Mouse (Mus musculus) erythroblast, adult 5-6 weeks (primary cell): ENCODE results near the gene Gm21190. TPM values are rescaled to one million over a fixed set of nuclear protein-coding genes. Genes with fewer than 3 reads are reported as not detected.
"Not testable (repeated sequence)": the region's sequence is repeated elsewhere in the genome, so short reads cannot be mapped to it uniquely, and the experiment has no call there.

Experiments used
- ATAC-seq: replicated peaks from 2 replicates; pipeline ENCODE4 v1.8.0; 2016; ENCODE audit warnings: moderate number of reproducible peaks, mild to moderate bottlenecking, moderate TSS enrichment, inconsistent platforms; ENCODE audit not compliant: poor library complexity, low FRiP score, severe bottlenecking
- total RNA-seq, 2 experiments: library from RNA; stranded (forward) in 1 of 2; stranded (reverse) in 1 of 2; fragments of 150-400 nt in 1 of 2; fragments of 200-764, 138-1000 nt in 1 of 2; gene quantifications; 2 replicates each; pipeline versions ENCODE4 v1.2.3 to v1.2.4; 2015 to 2017; ENCODE audit warnings: low replicate concordance in 2 of 2

Gm21190 gene
- not detected in 2 replicates for total RNA-seq (2015; ENCODE audit: low replicate concordance)
- total RNA-seq (2017; ENCODE audit: low replicate concordance) = not detected in 2 replicates

DNA sequence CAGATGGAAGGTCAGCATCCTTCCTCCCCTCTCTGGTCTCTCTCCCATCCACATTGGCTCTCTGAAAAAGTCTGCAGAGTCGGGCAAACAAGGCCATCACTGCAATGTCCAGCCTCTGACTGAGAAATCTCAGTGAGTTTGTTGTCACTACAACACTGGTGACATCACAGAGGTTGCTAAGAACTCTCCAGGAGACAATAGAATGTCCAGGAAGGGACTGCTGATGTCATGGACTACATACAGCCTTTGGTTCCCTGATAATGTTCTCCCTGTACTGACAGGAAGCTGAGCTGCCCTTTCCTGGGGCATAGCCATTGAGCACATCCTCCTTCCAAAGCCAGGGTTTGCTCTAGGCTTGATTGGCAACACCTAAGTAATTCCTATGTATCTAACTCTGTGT, at the start of gene Gm21190:
Gene Gm21190, minus strand, starts transcription at position 101 of the 400 bp plus-strand sequence.
- ATAC-seq = not testable (repeated sequence)

GRCm38 (mm10) chr5:15577033-15577432, 48.0 kb upstream of the Gm21190 start, which contains the start of gene Gm21083:
Gene Gm21083 (plus strand): TSS chr5:15577333.
- ATAC-seq = not testable (repeated sequence)

DNA sequence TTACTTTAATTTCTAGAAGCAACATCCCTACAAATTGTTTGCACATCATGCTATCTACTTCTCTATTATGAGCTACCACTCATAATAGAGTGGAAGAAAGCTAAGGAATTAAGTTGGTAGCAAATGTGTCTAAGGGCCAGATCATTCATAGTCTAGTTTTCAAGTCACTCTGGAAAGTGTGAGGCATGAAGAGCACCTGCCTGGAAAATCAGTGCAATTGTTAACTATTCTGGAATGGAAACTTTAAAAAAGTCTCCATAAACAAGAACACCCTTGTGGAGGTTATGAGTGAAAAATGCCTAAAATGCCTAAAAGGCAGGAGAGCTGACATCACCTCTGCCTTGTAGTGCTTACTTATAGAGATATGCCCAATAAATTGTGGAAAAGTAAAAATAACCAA, 44.7 kb upstream of the Gm21190 start:
- ATAC-seq = not testable (repeated sequence)

DNA sequence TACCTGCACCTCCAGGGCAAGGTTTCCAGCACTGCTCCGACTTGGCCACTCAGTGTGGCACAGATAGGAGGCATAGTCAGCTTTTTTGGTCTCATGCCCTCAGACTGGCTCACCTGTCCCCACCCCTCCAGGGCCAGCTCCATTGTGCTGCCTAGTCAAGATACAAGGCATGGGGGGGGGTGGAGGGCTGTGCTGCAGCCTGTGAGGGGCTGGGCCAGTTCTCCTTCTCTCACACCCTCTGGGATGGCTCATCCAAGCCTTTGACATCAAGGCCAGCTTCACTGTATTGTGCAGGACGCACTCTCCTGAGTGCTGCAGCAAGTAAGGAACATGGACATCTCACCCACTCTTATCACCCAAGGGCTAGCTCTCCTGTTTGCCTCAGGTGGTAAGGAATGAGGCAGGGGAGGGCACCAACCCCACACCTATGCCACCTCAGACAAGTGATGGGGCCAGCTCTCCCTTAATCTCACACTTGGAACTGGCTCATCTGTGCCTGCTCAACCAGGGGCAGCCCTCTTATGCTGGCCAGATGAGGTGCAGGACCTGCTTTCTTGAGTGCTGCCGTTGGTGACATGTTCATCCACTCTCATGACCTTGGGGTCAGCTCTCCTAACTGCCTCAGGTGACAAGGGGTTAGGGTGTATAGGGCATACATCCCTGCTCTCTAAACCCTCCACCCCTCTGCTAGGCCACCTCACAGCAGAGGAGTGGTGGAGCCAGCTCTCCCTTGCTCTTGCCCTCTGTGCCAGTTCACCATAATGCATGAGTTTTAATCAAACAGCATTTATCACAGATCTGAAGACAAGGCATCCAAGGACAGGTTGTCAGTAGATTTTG, 32.6 kb upstream of the Gm21190 start:
- ATAC-seq = not testable (repeated sequence)

DNA sequence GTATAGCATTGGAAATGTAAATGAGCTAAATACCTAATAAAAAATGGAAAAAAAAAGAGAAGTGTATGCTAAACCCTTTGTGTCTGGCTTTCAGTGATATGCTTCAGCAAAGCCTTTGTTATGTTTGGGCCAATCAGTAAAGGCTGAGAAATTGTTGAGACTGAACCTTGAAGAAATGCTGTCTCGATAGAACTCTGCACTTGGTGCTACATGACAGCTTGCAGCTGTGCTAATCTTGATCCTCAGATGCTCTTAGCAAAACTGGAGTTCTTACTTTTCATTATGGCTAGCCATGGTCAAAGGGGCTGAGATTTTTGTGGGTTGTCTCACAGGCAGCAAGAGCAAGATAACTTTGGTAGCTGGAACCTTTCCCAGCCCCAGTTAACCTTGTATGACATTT, 29.6 kb upstream of the Gm21190 start:
- not testable (repeated sequence) for ATAC-seq

DNA sequence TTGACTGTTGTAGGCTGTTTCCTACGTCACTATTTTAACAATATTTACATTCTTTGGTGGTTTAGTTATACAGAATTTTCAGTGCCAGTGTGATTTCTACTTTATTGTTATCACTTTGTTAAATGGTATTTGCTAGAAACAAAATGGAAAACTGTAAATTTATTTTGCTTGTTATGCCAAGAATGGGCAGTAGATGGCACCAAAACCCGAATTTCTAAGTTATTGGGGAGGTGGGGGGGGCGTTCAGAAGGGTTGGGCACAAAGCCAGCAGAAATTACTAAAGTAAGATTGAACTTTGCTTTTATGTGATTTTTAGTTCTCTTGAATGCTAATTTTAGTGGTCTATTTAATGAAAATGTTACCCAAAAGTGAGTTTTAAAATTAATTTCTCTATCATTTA, 20.6 kb upstream of the Gm21190 start:
- not testable (repeated sequence) for ATAC-seq

DNA sequence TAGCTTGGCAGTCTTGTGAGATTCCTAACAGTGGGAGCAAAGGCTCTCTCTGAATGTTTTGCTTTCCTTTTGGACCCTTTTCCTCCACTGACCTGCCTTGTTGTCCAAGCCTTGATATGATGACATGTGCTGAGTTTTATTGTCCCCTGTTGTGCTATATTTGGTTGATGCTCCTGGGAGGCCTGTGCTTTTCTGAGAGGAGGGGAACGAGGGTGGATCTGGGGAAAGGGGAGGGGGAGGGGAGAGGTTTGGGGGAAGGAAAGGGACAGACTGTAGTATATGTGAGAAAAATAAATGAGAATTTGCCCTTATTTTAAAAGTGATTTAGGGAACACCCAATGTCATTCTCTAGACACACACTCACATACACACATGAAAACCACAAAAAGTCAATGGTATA, 20.1 kb upstream of the Gm21190 start:
- ATAC-seq = not testable (repeated sequence)

GRCm38 (mm10) chr5:15548642-15549041, 19.6 kb upstream of the Gm21190 start:
- not testable (repeated sequence) for ATAC-seq

DNA sequence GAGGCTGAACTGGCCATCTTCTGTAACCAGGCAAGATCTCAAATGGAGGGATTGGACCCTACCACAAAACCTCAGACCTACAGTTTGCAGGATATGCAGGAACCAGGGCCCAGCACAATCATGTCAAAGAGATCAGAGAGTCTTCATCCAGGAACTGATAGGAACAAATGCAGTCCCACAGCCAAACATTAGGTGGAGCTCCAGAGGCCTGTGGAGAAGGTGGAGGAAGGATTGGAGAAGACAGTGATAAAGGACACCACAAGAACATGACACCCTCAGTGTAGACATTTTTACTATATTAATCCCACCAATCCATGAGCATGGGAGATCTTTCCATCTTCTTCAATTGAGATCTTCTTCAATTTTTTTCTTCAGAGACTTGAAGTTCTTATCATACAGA, 6.6 kb downstream of the Gm21190 start:
- ATAC-seq = not testable (repeated sequence)

GRCm38 (mm10) chr5:15522028-15522427, 7.0 kb downstream of the Gm21190 start:
- not testable (repeated sequence) for ATAC-seq

- not testable (repeated sequence) for ATAC-seq
Measured at GRCm38 (mm10) chr5:15520418-15520817, 8.6 kb downstream of the Gm21190 start.

GRCm38 (mm10) chr5:15517150-15517549, 11.9 kb downstream of the Gm21190 start:
- not testable (repeated sequence) for ATAC-seq

GRCm38 (mm10) chr5:15512236-15512635, 16.8 kb downstream of the Gm21190 start:
- ATAC-seq = not testable (repeated sequence)

DNA sequence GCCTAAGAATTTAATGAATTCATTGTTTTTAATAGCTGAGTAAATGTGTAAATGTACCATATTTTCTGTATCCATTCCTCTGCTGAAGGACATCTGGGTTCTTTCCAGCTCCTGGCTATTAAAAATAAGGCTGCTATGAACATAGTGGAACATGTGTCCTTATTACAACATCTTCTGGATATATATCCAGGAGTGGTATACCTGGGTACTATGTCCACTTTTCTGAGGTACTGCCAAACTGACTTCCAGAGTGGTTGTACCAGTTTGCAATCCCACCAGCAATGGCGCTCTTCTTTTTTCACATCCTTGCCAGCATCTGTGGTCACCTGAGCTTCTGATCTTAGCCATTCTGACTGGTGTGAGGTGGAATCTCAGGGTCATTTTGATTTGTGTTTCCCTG, 19.1 kb downstream of the Gm21190 start:
- not testable (repeated sequence) for ATAC-seq

DNA sequence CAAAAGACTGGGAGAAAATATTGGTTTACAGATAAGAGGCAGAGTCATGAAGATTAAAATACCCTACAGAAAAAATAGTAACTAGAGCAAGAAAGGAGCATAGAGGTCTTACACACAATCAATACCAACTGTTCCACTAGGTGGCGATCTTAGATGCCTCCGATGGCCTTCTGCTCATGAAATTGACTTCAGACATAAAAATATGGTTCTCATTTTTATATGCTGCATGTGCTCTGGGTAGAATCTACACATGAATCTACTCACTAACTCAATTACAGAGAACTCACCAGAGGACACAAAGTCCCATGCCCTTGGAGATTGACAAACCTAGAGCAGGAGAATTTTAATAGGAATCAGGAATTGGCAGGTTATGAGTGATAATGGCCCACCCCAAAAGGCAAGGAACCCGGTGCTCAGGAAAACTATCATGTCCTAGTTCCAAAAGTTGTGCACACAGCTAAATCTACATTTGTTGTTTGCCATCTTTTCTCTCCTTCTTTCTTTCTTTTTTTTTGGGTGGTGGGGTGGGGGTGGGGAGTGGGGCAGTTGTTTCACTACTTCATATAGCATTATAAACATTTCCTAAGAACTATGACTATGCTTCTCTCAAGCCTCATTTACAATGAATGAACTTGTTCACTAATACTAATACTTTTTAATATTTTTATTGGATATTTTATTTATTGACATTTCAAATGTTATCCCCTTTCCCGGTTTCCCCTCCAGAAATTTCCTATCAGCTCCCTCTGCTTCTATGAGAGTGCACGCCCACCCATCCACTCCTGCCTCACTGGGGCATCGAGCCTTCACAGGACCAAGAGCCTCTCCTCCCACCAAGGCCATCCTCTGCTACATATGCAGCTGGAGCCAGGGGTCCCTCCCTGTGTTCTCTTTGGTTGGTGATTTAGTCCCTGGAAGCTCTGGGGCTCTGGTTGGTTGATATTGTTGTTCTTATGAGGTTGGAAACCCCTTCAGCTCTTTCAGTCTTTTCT, 20.3 kb downstream of the Gm21190 start:
- not testable (repeated sequence) for ATAC-seq

DNA sequence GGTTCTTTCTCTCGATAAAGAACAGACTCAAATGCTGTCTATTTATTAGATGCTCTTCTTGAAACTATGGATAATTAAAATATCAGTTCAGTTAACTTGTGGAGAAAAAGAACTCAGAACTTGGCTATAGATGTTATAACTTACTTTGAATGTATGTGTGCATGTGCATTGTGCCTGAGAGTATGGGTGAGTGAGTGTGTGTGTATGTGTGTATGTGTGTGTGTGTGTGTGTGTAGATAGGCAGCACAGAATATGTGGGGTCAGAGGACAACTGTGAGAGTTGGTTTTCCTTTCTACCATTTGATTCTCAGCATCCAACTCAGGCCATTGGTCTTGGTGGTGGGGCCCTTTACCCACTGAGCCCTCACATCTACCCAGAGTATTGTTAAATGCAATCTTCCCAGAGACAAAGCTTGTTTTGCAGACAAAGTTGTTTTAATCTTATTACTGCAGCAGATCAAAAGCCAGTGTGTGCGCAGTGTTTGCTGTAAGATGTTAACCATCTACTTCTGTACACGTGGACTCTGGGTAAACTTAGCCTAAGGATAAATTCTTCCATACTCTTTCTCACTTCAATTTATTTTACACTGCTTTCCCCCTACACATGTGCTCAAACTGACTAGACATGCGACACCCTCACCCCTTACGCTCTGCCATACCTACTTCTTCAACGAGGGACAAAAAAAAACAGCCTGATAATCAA, 21.1 kb downstream of the Gm21190 start:
- not testable (repeated sequence) for ATAC-seq

DNA sequence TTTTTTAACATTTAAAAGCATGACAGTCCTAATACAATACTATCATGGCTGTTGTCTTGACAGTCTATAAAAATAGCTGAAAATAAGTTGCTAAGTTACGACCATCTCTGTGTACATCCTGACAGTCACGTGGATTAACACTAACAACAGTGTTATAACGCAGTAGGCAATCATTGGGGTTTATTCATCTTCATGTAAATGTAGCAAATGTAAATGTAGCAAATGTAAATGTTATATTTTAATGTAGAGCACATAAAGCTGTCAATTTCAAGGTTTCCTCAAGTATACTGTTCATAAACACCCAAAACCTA, 21.8 kb downstream of the Gm21190 start:
- ATAC-seq = no peak

GRCm38 (mm10) chr5:15506575-15507308, 22.3 kb downstream of the Gm21190 start:
- no peak for ATAC-seq
